Mouse (Mus musculus): Measurements from ENCODE around the gene Gcdh.

DNA sequence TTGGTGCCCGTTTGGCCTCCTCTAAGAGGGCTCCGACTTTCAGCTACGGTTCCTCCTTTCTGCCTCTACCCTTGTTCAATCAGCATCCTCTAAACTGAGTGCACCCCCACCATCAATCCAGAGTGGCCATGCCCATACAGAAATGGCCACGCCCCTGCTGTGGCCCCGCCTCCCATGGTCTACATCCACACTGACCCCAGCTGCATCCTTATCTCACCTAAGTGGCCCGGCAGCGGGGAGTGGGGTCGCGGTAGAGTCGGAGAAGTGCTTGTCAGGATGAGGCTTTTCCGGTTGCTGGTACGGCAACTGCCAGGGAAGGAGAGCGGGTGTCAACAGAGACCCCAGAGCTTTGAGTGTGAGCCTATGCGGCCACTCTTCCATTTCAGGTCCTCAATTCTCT lies 41.8 kb upstream of the Gcdh start:
- no peak for TF ChIP-seq CTCF (IDR thresholded peaks at IDR 0.05; ENCODE audit: low read depth)
- no peak for TF ChIP-seq EP300 (IDR thresholded peaks at IDR 0.05; ENCODE audit: low read depth)
